Mouse (Mus musculus) erythroblast, embryonic 14.5 days (primary cell): ENCODE data around the gene Eid2.

ENCODE experiments used
- GATA1 ChIP-seq: IDR thresholded peaks from 2 replicates; pipeline ENCODE4 v1.6.1; 2012; ENCODE audit warnings: low read length, inconsistent platforms, mixed read lengths
- TAL1 ChIP-seq: IDR thresholded peaks from 3 replicates; pipeline ENCODE4 v1.6.1; 2012; ENCODE audit warnings: low read length, inconsistent platforms, mixed read lengths

GRCm38 (mm10) chr7:28271761-28272160 lies 4.1 kb downstream of the Eid2 start:
- TF ChIP-seq GATA1, result no peak
- TF ChIP-seq TAL1, result no peak
